Mouse (Mus musculus): ENCODE results near the gene Wfdc15b.

DNA sequence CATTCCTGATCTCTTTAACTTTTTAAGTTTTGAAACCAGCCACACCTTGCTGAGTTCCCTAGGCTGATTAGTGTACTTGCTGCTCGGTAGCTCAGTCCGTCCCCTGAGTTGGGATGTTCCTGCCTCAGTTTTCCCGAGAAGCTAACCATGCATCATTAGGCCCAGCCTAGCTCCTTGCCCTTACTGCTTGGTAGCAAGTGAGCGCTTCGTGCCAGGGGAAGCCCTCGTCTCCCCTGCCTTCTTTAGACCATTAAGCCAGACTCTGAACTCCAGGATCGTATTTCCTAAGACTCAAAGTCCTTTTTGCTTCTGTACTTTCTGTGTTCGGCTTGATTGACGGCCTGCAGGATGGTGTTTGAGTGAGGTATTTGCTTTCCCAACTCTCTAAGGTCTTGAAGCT, 38.1 kb downstream of the Wfdc15b start:
- no peak for TF ChIP-seq ZNF384 (IDR thresholded peaks at IDR 0.05; ENCODE audit: low read depth, low read length)
- no peak for TF ChIP-seq POLR2A (IDR thresholded peaks at IDR 0.05; ENCODE audit: low read depth, low read length)
- no peak for TF ChIP-seq CTCF (conservative IDR thresholded peaks at IDR 0.05 in 1 of 2, IDR thresholded peaks at IDR 0.05 in 1 of 2; ENCODE audit: low read depth in 2 of 2, low read length in 2 of 2)
- no peak for TF ChIP-seq MXI1 (IDR thresholded peaks at IDR 0.05; ENCODE audit: low read depth, low read length)
- no peak for TF ChIP-seq TBP (conservative IDR thresholded peaks at IDR 0.05; ENCODE audit: low read depth, low read length)
- no peak for TF ChIP-seq MYC (IDR thresholded peaks at IDR 0.05; ENCODE audit: low read depth, low read length)
- TF ChIP-seq JUND (conservative IDR thresholded peaks at IDR 0.05; ENCODE audit: low read depth, low read length): no peak
- no peak for TF ChIP-seq NRF1 (IDR thresholded peaks at IDR 0.05; ENCODE audit: low read depth, low read length)
- TF ChIP-seq MEF2A (IDR thresholded peaks at IDR 0.05; ENCODE audit: borderline replicate concordance, low read depth, low read length): no peak

Data from CH12.LX (cell line).